Mouse (Mus musculus): ENCODE measurements around the gene Tubb4b.

- TF ChIP-seq CTCF (IDR thresholded peaks at IDR 0.05; ENCODE audit: control insufficient read depth, insufficient read depth, insufficient replicate concordance, low read depth, low read length) (no peak), POLR2A (IDR thresholded peaks at IDR 0.05; ENCODE audit: control insufficient read depth, low read depth, low read length) (no peak)
Observed at GRCm38 (mm10) chr2:25266720-25267119, 42.2 kb upstream of the Tubb4b start.

Measured in testis, adult 2 months (tissue).